Mouse (Mus musculus) liver, embryonic 12.5 days (tissue): Measurements from ENCODE around the gene 5430419D17Rik. TPM values are rescaled to one million over a fixed set of nuclear protein-coding genes. Genes with fewer than 3 reads are reported as not detected.

ENCODE experiments used
- ATAC-seq: fragments of 200-750 bp; cut with Nextera tagmentation; 2 replicates; pipeline ENCODE4 v1.8.0; 2017; ENCODE audit warnings: moderate number of reproducible peaks, mild to moderate bottlenecking, moderate library complexity
- H3K27ac ChIP-seq: fragments of 300-500 bp; sonication (generic); 2 replicates; pipeline ENCODE4 v1.5.1; 2016; ENCODE audit warnings: mild to moderate bottlenecking
- H3K27me3 ChIP-seq: fragments of 300-500 bp; sonication (generic); replicated peaks from 2 replicates; pipeline ENCODE4 v1.6.1; 2016; ENCODE audit warnings: mild to moderate bottlenecking, moderate library complexity
- H3K36me3 ChIP-seq: fragments of 300-500 bp; sonication (generic); 2 replicates; pipeline ENCODE4 v1.6.1; 2016; ENCODE audit warnings: mild to moderate bottlenecking, moderate library complexity
- H3K4me1 ChIP-seq: fragments of 300-500 bp; sonication (generic); 2 replicates; pipeline ENCODE4 v1.6.1; 2016
- H3K4me2 ChIP-seq: fragments of 300-500 bp; sonication (generic); 2 replicates; pipeline ENCODE4 v1.6.1; 2016; ENCODE audit warnings: mild to moderate bottlenecking, moderate library complexity
- H3K4me3 ChIP-seq: fragments of 300-500 bp; sonication (generic); 2 replicates; pipeline ENCODE4 v1.5.1; 2016; ENCODE audit warnings: mild to moderate bottlenecking, moderate library complexity
- H3K9ac ChIP-seq: fragments of 300-500 bp; sonication (generic); 2 replicates; pipeline ENCODE4 v1.6.1; 2016; ENCODE audit warnings: mild to moderate bottlenecking, moderate library complexity
- H3K9me3 ChIP-seq: fragments of 300-500 bp; sonication (generic); replicated peaks from 2 replicates; pipeline ENCODE4 v1.6.1; 2016; ENCODE audit warnings: mild to moderate bottlenecking, moderate library complexity
- WGBS: fragments of 180-500 bp; shearing (Covaris S2); methylation state at CpG from one replicate; pipeline ENCODE4 v1.1.7; 2016; ENCODE audit not compliant: insufficient replicate concordance; 5-methylcytosine and 5-hydroxymethylcytosine counted together
- polyA plus RNA-seq: library from polyadenylated mRNA; unstranded; fragments of >200 nt; fragmentation: Nextera tagmentation; extraction: Ambion mirVana; gene quantifications from 2 replicates; pipeline ENCODE4 v1.2.1, GENCODE M21; 2016

The 5430419D17Rik gene
- polyA plus RNA-seq = not detected in 2 replicates

DNA sequence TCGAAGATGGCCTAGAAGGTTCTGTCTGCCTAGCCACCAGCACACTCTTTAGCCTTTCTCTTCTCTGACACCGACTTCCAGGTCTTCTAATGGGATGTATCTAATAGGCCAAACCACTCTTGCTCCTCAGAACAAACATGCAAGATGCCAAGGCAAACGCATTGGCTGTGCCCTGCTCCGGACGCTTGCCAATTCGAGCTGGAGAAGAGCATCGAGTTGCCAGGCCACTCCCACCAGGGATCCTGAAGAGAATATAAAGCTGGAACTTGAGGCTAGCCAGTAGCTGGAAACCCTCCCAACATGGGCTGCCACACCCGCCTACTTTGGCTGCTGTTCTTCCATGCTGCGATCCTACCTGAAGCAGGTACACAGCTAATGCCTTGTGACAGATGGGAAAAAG, at the start of gene 5430419D17Rik:
TSS of gene 5430419D17Rik (plus strand) at position 282 of the 400 bp plus-strand sequence.
- ATAC-seq = no peak
- no peak within 1 kb of the TSS for H3K27ac ChIP-seq
- H3K9me3 ChIP-seq = no peaks in the 10 kb centered on the region
- no peak within 1 kb of the TSS for H3K4me3 ChIP-seq
- H3K4me2 ChIP-seq = no peak within 1 kb of the TSS
- no peaks in the 10 kb centered on the region for H3K4me1 ChIP-seq
- 73% methylated on average over 9 of the region's 9 CpGs for WGBS
- no peaks in the 10 kb centered on the region for H3K36me3 ChIP-seq
- no peak within 1 kb of the TSS for H3K9ac ChIP-seq
- H3K27me3 ChIP-seq = no peaks in the 10 kb centered on the region

DNA sequence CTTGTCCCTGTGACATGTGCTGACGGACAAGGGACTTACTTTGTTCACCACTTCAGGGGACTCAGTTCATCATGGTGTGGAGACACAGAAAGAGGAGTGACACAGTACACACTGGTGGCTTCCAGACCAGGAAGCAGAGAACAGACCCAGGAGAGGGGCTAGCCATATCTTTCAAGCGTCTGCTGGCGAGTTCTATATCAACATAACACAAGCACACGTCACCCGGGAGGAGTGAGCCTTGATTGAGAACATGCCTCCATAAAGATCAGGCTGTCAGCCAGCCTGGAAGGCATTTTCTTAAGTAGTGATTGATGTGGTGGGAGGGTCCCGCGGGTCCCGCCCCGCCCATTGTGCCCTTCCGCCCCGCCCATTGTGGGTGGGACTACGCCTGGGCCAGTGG, 44.2 kb upstream of the 5430419D17Rik start:
- Histone ChIP-seq H3K36me3 (no peaks in the 10 kb centered on the region), H3K27ac (no peak overlapping the region), H3K4me3 (no peak overlapping the region), H3K27me3 (no peaks in the 10 kb centered on the region), H3K9me3 (no peaks in the 10 kb centered on the region), H3K4me2 (no peak overlapping the region), H3K9ac (no peak overlapping the region), H3K4me1 (no peaks in the 10 kb centered on the region)
- no peak for ATAC-seq
- WGBS = 54% methylated on average over 12 of the region's 12 CpGs

DNA sequence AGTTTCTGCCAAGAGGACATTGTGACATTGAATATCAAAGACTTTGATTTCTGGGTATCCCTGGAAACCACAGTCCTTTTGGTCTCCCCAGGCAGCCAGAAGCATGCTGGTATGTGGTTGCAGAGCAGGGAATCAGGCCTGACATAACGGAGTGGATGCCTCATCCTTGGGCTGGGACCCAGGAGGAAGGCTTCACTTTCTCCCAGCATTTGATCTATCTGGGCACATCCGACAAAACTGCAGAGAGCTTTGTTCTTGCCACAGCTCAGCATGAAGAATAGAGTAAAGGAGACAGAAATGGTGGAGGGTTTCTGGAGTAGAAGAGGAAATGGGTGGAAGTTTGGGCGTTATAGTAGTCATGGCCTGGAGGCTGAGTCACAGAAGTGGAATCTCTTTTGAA, 41.0 kb upstream of the 5430419D17Rik start:
- ATAC-seq = no peak
- Histone ChIP-seq H3K27ac (no peak overlapping the region), H3K4me3 (no peak overlapping the region), H3K36me3 (no peaks in the 10 kb centered on the region), H3K27me3 (no peaks in the 10 kb centered on the region), H3K4me1 (no peaks in the 10 kb centered on the region), H3K4me2 (no peak overlapping the region), H3K9me3 (no peaks in the 10 kb centered on the region), H3K9ac (no peak overlapping the region)
- 50% methylated on average over 3 of the region's 3 CpGs for WGBS

DNA sequence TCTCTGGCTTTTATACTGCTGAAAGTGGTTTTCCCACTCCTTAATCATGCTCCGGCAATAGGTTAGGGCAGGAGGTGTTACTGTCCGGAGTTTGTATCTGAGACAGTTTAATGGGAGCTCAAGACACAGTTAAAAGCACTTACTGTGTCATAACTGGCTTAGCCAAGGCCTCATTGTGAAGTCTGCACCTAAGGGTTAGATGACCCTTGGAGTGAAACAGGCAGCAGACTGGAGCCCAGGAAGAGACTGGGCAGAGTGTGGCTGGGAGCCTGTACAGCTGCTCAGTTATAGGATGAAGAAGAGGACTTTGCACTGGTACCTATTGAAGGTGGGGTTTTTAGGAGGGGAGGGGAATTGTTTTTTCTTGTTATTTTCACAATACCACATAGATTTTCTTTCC, 28.0 kb upstream of the 5430419D17Rik start, which contains the start of gene 4933402N03Rik:
TSS of gene 4933402N03Rik (minus strand) at position 101 of the 400 bp plus-strand sequence.
- Histone ChIP-seq H3K4me3 (no peak within 1 kb of the TSS), H3K9ac (no peak within 1 kb of the TSS), H3K4me1 (no peaks in the 10 kb centered on the region), H3K27ac (no peak within 1 kb of the TSS), H3K9me3 (no peaks in the 10 kb centered on the region), H3K4me2 (no peak within 1 kb of the TSS), H3K36me3 (no peaks in the 10 kb centered on the region), H3K27me3 (no peaks in the 10 kb centered on the region)
- no peak for ATAC-seq
- WGBS = 77% methylated on average over 2 of the region's 2 CpGs

DNA sequence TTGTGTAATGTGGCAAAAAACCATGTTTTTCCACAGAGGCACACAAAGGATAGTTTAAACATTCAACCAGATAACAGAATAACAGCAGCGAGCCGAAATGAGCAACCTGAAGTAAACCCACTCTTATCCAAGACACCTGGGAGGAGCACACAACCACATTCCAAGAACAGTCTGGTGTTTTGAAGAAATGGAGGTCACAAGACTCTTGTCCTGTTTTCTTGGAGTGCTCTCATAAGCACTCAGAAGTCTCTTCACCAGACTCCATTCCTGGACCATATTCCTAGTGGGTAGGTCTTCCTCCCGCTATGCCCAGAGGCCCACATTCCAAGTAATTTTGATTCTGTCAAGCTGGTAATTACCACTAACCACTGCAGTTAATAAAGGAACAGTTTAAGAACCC, 24.0 kb upstream of the 5430419D17Rik start:
- Histone ChIP-seq H3K4me2 (no peak overlapping the region), H3K36me3 (no peaks in the 10 kb centered on the region), H3K9me3 (no peaks in the 10 kb centered on the region), H3K4me1 (no peaks in the 10 kb centered on the region), H3K4me3 (no peak overlapping the region), H3K27ac (no peak overlapping the region), H3K27me3 (no peaks in the 10 kb centered on the region), H3K9ac (no peak overlapping the region)
- ATAC-seq = no peak
- 67% methylated on average over 3 of the region's 3 CpGs for WGBS

DNA sequence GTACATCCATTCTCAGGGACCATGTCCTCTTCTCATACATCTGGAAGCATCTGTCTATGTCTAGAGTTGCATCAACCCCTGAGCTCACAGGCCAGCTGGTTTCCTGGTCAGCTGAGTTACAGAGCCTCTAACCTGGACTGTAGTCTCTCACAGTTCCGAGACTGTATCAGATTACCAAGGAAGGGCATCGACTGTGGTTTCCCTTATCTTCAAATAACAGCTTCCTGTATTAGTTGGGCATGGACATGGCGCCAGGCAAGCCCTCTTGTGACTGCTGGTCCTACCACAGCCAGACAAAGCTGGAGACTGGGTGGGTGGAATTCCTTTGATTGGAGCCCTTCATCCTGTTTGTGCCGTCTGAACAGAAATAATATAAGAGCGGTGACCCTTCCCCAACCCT, 21.2 kb upstream of the 5430419D17Rik start:
- H3K4me3 ChIP-seq = no peak overlapping the region
- 34% methylated on average over 5 of the region's 5 CpGs for WGBS

GRCm38 (mm10) chr7:131162251-131162650, 12.0 kb upstream of the 5430419D17Rik start:
- H3K4me1 ChIP-seq = no peaks in the 10 kb centered on the region
- ATAC-seq = no peak
- no peak overlapping the region for H3K4me2 ChIP-seq
- H3K9ac ChIP-seq = no peak overlapping the region
- no peaks in the 10 kb centered on the region for H3K36me3 ChIP-seq
- no peak overlapping the region for H3K27ac ChIP-seq
- H3K4me3 ChIP-seq = no peak overlapping the region
- H3K27me3 ChIP-seq = no peaks in the 10 kb centered on the region
- H3K9me3 ChIP-seq = no peaks in the 10 kb centered on the region
- WGBS = 50% methylated on average over 7 of the region's 7 CpGs

More for the DNA sequence above, 21.2 kb upstream of the 5430419D17Rik start:
- Histone ChIP-seq H3K27ac (no peak overlapping the region), H3K4me1 (no peaks in the 10 kb centered on the region), H3K4me2 (no peak overlapping the region), H3K9ac (no peak overlapping the region), H3K27me3 (no peaks in the 10 kb centered on the region), H3K9me3 (no peaks in the 10 kb centered on the region), H3K36me3 (no peaks in the 10 kb centered on the region)
- no peak for ATAC-seq

DNA sequence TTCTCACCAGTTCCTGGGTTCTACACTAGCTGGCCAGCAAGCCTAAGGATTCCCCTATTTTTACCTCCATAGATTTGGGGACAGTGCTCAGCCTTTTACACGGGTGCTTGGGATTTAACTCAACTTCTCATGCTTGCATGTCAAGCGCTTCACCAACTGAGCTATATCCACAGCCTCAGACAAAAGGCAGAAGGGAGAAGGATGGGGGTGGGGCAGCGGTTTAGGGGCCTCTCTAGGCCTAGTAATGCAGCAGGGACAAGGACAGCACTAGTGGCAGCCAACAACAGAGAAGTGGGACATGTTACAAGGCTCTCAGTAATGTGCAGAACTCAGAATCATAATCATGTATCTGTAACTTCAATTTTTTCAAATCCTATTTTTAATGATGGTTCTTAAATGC, 6.4 kb upstream of the 5430419D17Rik start:
- H3K4me1 ChIP-seq = no peaks in the 10 kb centered on the region
- H3K4me3 ChIP-seq = no peak overlapping the region
- no peak overlapping the region for H3K9ac ChIP-seq
- no peak overlapping the region for H3K27ac ChIP-seq
- no peaks in the 10 kb centered on the region for H3K36me3 ChIP-seq
- 51% methylated on average over 3 of the region's 3 CpGs for WGBS
- no peaks in the 10 kb centered on the region for H3K9me3 ChIP-seq
- no peaks in the 10 kb centered on the region for H3K27me3 ChIP-seq
- no peak for ATAC-seq
- no peak overlapping the region for H3K4me2 ChIP-seq

- WGBS = 24% methylated on average over 2 of the region's 2 CpGs
- Histone ChIP-seq H3K27me3 (no peaks in the 10 kb centered on the region), H3K27ac (no peak overlapping the region), H3K36me3 (no peaks in the 10 kb centered on the region), H3K4me2 (no peak overlapping the region), H3K9ac (no peak overlapping the region), H3K4me1 (no peaks in the 10 kb centered on the region), H3K4me3 (no peak overlapping the region), H3K9me3 (no peaks in the 10 kb centered on the region)
- ATAC-seq = no peak
These were observed 5.1 kb upstream of the 5430419D17Rik start for GRCm38 (mm10) chr7:131169099-131169498.

DNA sequence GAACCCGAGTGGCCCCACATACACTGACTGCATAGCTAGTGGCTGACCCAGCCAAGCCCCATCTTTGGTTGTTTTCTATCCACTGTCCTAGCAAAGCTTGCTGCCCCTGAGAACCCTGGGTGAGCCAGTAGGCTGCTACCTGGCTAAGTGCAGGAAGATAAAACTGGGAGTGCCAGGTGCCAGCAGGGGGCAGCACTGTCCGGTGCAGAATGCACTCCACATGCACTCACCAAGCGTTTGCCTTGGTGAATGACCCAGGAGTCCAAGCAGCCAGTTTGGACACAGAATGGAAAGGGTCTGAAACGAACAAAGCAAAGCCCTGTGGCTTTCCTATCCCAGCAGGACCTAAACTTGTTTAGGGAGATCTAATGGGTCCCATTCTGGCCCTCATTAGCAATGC, 8.5 kb downstream of the 5430419D17Rik start:
- Histone ChIP-seq H3K9ac (no peak overlapping the region), H3K4me1 (no peaks in the 10 kb centered on the region), H3K36me3 (no peaks in the 10 kb centered on the region), H3K4me3 (no peak overlapping the region), H3K27ac (no peak overlapping the region), H3K9me3 (no peaks in the 10 kb centered on the region), H3K27me3 (no peaks in the 10 kb centered on the region), H3K4me2 (no peak overlapping the region)
- 27% methylated on average over 4 of the region's 4 CpGs for WGBS
- no peak for ATAC-seq

DNA sequence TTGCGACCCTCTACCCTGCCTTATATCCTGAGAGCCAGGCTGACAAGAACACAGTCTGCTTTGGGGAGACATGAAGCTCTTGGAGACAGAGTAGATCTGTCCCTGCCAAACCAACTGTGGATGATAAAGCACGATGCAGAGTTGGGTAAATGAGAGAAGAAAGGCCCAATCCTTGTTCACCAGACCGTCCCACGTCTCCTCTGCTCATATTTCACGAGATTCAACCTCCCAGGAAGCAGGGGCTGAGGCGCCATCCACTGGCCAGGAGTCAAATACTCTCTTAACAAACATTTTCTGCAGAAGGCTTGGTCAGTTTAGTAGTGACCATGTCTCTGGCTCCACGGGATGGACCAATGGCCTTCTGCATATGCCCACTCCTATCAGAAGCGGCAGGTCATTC, 10.1 kb downstream of the 5430419D17Rik start:
- H3K4me2 ChIP-seq = no peak overlapping the region
- no peaks in the 10 kb centered on the region for H3K9me3 ChIP-seq
- H3K9ac ChIP-seq = no peak overlapping the region
- 58% methylated on average over 8 of the region's 8 CpGs for WGBS
- H3K27me3 ChIP-seq = no peaks in the 10 kb centered on the region
- H3K27ac ChIP-seq = no peak overlapping the region
- H3K4me1 ChIP-seq = no peaks in the 10 kb centered on the region
- no peaks in the 10 kb centered on the region for H3K36me3 ChIP-seq
- no peak overlapping the region for H3K4me3 ChIP-seq
- no peak for ATAC-seq

- Histone ChIP-seq H3K27me3 (no peaks in the 10 kb centered on the region), H3K4me3 (no peak overlapping the region), H3K27ac (no peak overlapping the region), H3K4me1 (no peaks in the 10 kb centered on the region), H3K4me2 (no peak overlapping the region), H3K9ac (no peak overlapping the region), H3K9me3 (no peaks in the 10 kb centered on the region), H3K36me3 (no peaks in the 10 kb centered on the region)
- 65% methylated on average over 8 of the region's 8 CpGs for WGBS
- ATAC-seq = no peak
These were observed 12.8 kb downstream of the 5430419D17Rik start for GRCm38 (mm10) chr7:131187047-131187446.

GRCm38 (mm10) chr7:131187996-131188395, 13.8 kb downstream of the 5430419D17Rik start:
- H3K4me3 ChIP-seq = no peak overlapping the region
- no peaks in the 10 kb centered on the region for H3K4me1 ChIP-seq
- WGBS = 82% methylated on average over 14 of the region's 14 CpGs
- ATAC-seq = no peak
- H3K9ac ChIP-seq = no peak overlapping the region
- no peaks in the 10 kb centered on the region for H3K9me3 ChIP-seq
- H3K27ac ChIP-seq = no peak overlapping the region
- H3K4me2 ChIP-seq = no peak overlapping the region
- H3K36me3 ChIP-seq = no peaks in the 10 kb centered on the region
- H3K27me3 ChIP-seq = no peaks in the 10 kb centered on the region
